Mouse (Mus musculus) midbrain, embryonic 14.5 days (tissue): ENCODE results near the gene Zic1. TPM values are rescaled to one million over a fixed set of nuclear protein-coding genes. Genes with fewer than 3 reads are reported as not detected.
A peak's percentile ranks its signal among the peaks of the same experiment; 100 is the strongest.

Experiments
- ATAC-seq: fragments of 200-750 bp; cut with Nextera tagmentation; 2 replicates; pipeline ENCODE4 v1.8.0; 2017; ENCODE audit warnings: moderate number of reproducible peaks, moderate library complexity; ENCODE audit not compliant: low FRiP score, low TSS enrichment
- DNase-seq: peaks from one replicate; pipeline ENCODE4 v3.0.0-alpha.2; 2015
- H3K27ac ChIP-seq: fragments of 300-500 bp; sonication (generic); replicated peaks from 2 replicates; pipeline ENCODE4 v1.5.1; 2014; ENCODE audit warnings: mild to moderate bottlenecking, low read depth, low read length, moderate library complexity
- H3K27me3 ChIP-seq: fragments of 300-500 bp; sonication (generic); 2 replicates; pipeline ENCODE4 v1.6.1; 2014; ENCODE audit warnings: low read length, control low read depth, mixed read lengths; ENCODE audit not compliant: control insufficient read depth, insufficient read depth
- H3K36me3 ChIP-seq: fragments of 300-500 bp; sonication (generic); 2 replicates; pipeline ENCODE4 v1.6.1; 2014; ENCODE audit warnings: low read length, control low read depth; ENCODE audit not compliant: control insufficient read depth, insufficient read depth
- H3K4me1 ChIP-seq: fragments of 300-500 bp; sonication (generic); 2 replicates; pipeline ENCODE4 v1.6.1; 2014; ENCODE audit warnings: mild to moderate bottlenecking, antibody characterized with exemption, low read length, control low read depth; ENCODE audit not compliant: control insufficient read depth, insufficient read depth
- H3K4me2 ChIP-seq: fragments of 300-500 bp; sonication (generic); 2 replicates; pipeline ENCODE4 v1.6.1; 2014; ENCODE audit warnings: mild to moderate bottlenecking, low read length, moderate library complexity
- H3K4me3 ChIP-seq: fragments of 300-500 bp; sonication (generic); replicated peaks from 2 replicates; pipeline ENCODE4 v1.5.1; 2014; ENCODE audit warnings: low read depth, low read length
- H3K9ac ChIP-seq: fragments of 300-500 bp; sonication (generic); replicated peaks from 2 replicates; pipeline ENCODE4 v1.6.1; 2014; ENCODE audit warnings: mild to moderate bottlenecking, low read length, moderate library complexity
- H3K9me3 ChIP-seq: fragments of 300-500 bp; sonication (generic); 2 replicates; pipeline ENCODE4 v1.6.1; 2016; ENCODE audit warnings: low read length, control low read depth, mixed read lengths; ENCODE audit not compliant: control insufficient read depth
- WGBS: fragments of 180-500 bp; shearing (Covaris S2); extraction: QIAGEN DNeasy Blood & Tissue Kit; methylation state at CpG from one replicate; pipeline ENCODE4 v1.1.7; 2014; 5-methylcytosine and 5-hydroxymethylcytosine counted together
- polyA plus RNA-seq: library from polyadenylated mRNA; unstranded; fragments of >200 nt; fragmentation: Nextera tagmentation; extraction: Ambion mirVana; gene quantifications from 2 replicates; pipeline ENCODE4 v1.2.1, GENCODE M21; 2014

Gene Zic1
- polyA plus RNA-seq, 1 experiment from 2014 or later = 17.8 TPM

DNA sequence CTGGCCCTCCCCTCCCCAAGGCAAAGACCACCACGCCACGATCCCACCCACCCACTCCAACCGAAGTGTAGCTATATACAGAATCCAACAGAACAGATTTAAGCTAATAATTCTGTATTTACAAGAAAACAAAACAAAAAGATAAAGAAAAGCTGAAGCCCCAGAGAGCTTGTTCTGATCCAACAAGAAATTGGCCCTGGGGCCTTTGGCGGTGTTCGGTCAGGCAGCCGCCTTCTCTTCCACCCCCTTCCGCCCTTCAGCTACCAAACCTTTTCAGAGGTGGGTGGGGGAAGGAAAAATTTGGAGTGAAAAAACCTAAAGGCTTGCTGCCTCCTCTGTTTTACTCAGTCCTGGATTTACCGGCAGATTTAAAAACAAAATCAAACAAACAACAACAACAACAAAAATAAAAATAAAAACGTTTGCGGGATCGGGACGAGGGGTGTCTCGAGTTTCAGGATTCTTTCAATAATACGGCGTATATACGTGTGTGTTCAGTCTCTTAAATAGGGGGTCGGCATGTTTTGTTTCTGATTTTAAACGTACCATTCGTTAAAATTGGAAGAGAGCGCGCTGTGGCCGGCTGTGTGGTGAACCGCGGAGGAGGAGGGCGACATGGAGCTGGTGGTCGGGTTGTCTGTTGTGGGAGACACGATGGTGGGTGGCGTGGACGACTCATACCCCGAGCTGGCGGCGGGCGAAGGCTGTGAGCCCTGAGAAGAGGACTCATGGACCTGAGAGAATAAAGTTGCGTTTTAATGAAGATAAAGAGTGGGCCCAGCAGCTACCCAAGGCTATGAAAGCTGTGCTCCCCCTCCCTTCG lies 4.4 kb downstream of the Zic1 start:
- WGBS = 1% methylated on average over 35 of the region's 35 CpGs
- DNase-seq (no peak), ATAC-seq (peak; percentile 21; the same call in 1 of the 2 replicates)
- H3K27me3 ChIP-seq = peaks cover 51% of the 10 kb centered on the region
- H3K9ac ChIP-seq = peak overlapping the region; percentile 81
- no peaks in the 10 kb centered on the region for H3K36me3 ChIP-seq
- peak overlapping the region; percentile 54 for H3K4me3 ChIP-seq
- H3K9me3 ChIP-seq = no peaks in the 10 kb centered on the region
- peak overlapping the region; percentile 90 for H3K27ac ChIP-seq
- peak overlapping the region; percentile 49 for H3K4me2 ChIP-seq
- H3K4me1 ChIP-seq = no peaks in the 10 kb centered on the region

DNA sequence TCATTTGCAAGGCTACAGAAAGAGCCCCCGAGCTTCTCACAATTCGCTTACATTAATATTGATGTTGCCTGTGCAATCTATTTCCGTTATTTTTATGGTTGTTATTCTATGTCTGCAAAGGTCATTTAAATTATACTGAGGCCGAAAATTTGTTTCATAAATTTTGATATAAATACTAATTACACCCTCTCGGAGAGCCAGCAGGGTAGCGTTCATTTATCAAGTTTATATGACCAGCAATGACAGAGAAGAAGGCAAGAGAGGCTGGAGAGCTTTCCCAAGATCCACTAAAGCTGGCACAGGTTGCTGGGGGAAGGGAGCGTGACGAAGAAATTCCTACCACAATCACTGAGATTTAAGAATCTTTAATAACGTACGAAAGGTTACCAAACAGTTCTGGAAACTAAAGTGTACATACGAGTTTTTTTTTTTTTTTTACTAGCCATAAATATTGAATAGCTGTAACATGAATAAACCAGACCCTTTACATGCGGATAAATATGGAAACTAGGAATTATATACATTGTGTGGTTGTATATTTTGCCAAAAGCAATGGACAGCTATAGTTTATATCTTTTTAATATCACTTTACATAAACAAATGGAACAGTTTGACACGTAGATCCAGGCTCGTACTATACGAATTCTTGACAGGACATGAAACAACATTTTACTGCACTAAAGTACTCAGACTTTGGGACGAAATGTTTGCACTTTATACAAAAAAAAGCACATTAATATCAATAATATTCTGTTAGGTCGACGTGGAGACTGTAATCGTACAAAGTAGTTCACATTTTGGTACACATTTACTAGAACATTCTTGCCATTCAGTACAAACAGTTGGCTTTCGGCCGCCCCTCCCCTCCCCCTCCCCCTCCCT lies 5.2 kb downstream of the Zic1 start:
- no peaks in the 10 kb centered on the region for H3K36me3 ChIP-seq
- peak overlapping the region; percentile 49 for H3K4me2 ChIP-seq
- peak overlapping the region; percentile 81 for H3K9ac ChIP-seq
- ATAC-seq (no peak), DNase-seq (peak; percentile 64)
- WGBS = 8% methylated on average over 21 of the region's 21 CpGs
- H3K27ac ChIP-seq = peak overlapping the region; percentile 90; the same call in 1 of the 2 replicates
- peaks cover 55% of the 10 kb centered on the region for H3K27me3 ChIP-seq
- no peaks in the 10 kb centered on the region for H3K9me3 ChIP-seq
- no peaks in the 10 kb centered on the region for H3K4me1 ChIP-seq
- H3K4me3 ChIP-seq = peak overlapping the region; percentile 54

DNA sequence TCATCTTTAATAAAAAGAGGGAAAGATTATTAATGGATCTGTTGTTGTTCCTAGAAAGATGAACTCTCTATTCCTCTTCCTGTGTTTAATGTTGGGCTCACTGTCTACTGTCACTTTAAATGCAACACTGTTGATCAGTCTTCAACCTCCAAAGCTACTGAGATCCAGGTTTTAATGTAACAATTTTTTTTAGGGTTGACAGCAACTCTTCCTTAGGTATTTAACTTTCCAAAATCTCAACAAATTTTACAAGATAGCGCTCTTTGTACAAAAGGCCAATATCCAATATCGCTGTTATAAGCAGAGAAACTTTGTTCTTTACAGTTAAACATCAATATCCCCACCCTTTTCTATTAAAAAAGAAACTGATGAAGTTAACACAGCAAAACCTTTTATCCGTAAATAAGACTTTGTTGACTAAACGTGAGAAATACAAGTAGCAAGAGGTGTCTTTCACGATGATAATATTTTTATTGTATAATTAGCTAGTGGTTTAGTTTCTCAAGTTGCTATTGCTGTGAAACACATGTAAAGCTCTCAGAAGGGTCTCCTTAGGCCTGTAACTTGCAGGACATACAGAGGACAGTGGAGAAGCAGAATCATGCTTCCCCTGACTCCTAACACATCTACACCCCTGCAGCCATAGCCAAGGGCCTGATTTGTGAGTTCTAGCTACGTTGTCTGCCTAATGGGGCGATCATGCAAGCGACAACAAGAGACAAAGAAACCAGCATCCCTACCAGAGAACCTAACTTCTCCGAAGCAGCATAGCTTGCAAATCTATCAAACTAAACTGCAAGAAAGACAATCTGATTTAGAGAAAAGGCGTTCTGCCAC lies 6.5 kb downstream of the Zic1 start:
- Histone ChIP-seq H3K36me3 (no peaks in the 10 kb centered on the region), H3K4me3 (peak overlapping the region; percentile 29), H3K9ac (peak overlapping the region; percentile 49; the same call in 1 of the 2 replicates), H3K9me3 (no peaks in the 10 kb centered on the region), H3K27me3 (peaks cover 61% of the 10 kb centered on the region), H3K27ac (0 out of 2 replicates have a peak overlapping the region, but pooled peaks have one; percentile 33), H3K4me2 (peak overlapping the region; percentile 50), H3K4me1 (no peaks in the 10 kb centered on the region)
- 23% methylated on average over 10 of the region's 10 CpGs for WGBS
- ATAC-seq = no peak
- peak; percentile 45 for DNase-seq

DNA sequence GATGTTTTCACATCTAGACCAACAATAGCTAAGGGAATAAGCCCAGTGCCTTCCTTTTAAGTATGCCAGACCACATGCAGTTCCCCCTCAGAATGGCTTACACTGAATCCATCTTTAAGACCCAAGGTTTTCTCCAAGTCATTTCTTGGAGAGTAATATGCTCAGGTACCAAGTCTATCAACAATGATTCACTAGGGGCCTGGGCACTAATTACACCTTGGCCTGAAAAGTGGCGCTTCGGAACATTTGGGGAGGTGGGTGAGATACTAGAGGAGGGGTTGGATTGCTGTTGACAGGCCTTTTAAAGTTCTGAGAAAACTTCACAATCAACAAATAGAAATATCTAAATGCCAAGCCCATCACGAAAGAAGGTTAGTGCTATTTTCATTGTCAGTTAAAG lies 8.3 kb downstream of the Zic1 start:
- Histone ChIP-seq H3K27ac (no peak overlapping the region), H3K4me2 (peak overlapping the region; percentile 54), H3K4me3 (no peak overlapping the region), H3K4me1 (no peaks in the 10 kb centered on the region), H3K9me3 (no peaks in the 10 kb centered on the region), H3K27me3 (peaks cover 57% of the 10 kb centered on the region), H3K36me3 (no peaks in the 10 kb centered on the region), H3K9ac (no peak overlapping the region)
- 23% methylated on average over 3 of the region's 3 CpGs for WGBS
- no peak for ATAC-seq
- peak; percentile 13 for DNase-seq

DNA sequence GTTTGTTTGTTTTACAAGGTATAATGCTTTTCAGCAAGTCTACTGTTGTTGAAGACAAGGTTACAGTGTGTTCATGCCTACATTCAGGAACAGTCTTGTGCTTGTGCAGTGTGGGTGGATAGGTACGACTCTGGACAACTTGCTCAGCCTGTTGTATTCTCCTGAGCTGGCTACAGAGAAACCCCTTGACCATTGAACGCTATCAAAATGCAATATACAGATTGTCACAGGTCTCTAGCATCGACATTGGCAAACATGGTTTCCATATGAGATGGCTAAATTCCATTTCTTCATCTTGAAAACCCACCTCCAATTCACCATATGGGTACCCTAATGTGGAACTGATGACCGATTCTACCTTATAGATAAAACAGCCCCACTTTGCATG lies 9.3 kb downstream of the Zic1 start:
- ATAC-seq (no peak), DNase-seq (no peak)
- Histone ChIP-seq H3K4me2 (peak overlapping the region; percentile 54), H3K27ac (0 out of 2 replicates have a peak overlapping the region, but pooled peaks have one; percentile 78), H3K4me3 (no peak overlapping the region), H3K36me3 (no peaks in the 10 kb centered on the region), H3K27me3 (peaks cover 66% of the 10 kb centered on the region), H3K4me1 (no peaks in the 10 kb centered on the region), H3K9ac (no peak overlapping the region), H3K9me3 (no peaks in the 10 kb centered on the region)
- WGBS = 14% methylated on average over 4 of the region's 4 CpGs

DNA sequence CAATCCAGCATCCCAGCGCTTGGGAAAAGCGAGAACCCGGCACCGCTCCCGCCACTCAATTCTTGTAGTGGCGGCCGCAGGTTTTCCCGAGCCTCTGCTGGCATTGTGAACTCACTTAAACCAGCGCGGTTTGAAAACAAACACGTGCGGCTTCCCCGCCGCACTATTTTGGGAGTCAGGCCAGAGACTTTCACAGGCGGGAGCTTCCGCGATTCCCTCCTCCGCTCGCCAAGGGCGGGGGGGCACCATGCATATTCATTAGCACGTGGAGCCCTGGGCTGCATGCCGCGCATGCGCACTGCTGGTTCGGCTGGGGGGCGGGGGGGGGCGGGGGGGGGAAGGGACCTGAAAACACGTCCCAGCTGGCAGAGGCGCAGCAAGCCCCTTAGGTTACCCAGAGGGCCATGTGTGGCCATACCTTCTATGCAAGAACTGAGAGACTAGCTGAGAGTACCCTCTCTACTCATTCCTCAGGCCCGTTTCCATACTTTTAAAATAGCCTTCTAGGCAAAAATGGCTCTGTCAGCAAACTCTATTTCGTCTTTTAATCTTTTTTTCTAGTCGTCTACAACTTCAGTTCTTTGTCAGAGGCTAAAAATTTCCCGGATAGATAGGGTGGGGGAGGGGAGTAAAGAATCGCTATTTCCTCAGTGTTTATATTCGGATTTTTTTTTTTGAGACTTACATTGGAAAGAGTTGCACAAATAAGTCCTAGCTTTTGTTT lies 9.8 kb downstream of the Zic1 start:
- ATAC-seq (peak; percentile 81), DNase-seq (peak; percentile 89)
- peak overlapping the region; percentile 78 for H3K27ac ChIP-seq
- peak overlapping the region; percentile 24 for H3K4me3 ChIP-seq
- no peak overlapping the region; the same call in 1 of the 2 replicates for H3K9ac ChIP-seq
- no peaks in the 10 kb centered on the region for H3K9me3 ChIP-seq
- H3K36me3 ChIP-seq = no peaks in the 10 kb centered on the region
- WGBS = 1% methylated on average over 32 of the region's 35 CpGs
- peaks cover 2% of the 10 kb centered on the region; the same call in 1 of the 2 replicates for H3K4me1 ChIP-seq
- peaks cover 70% of the 10 kb centered on the region for H3K27me3 ChIP-seq
- H3K4me2 ChIP-seq = peak overlapping the region; percentile 54

DNA sequence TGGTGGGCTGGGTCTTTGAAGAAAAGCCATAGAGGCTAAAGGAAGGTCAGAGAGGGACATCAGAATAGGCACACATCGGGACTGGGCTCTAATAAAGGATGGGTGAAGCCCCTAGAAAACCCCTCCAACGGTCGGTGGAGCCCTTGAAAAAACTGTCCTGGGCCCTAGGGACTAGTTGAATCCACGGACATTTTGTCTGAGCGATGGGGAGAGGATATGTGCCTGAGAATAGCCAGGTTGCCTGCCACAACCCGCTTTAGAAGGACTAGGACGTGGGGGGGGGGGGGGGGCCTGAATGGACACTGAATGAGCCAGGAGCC lies 10.4 kb downstream of the Zic1 start:
- no peaks in the 10 kb centered on the region for H3K36me3 ChIP-seq
- 0% methylated on average over 7 of the region's 7 CpGs for WGBS
- ATAC-seq (no peak), DNase-seq (no peak)
- H3K9me3 ChIP-seq = no peaks in the 10 kb centered on the region
- peak overlapping the region; percentile 54 for H3K4me2 ChIP-seq
- peaks cover 74% of the 10 kb centered on the region for H3K27me3 ChIP-seq
- H3K4me3 ChIP-seq = peak overlapping the region; percentile 24
- peaks cover 6% of the 10 kb centered on the region; the same call in 1 of the 2 replicates for H3K4me1 ChIP-seq
- peak overlapping the region; percentile 78 for H3K27ac ChIP-seq
- H3K9ac ChIP-seq = no peak overlapping the region; the same call in 1 of the 2 replicates
